Mouse (Mus musculus) testis, postnatal 10 days (tissue): Measurements from ENCODE around the gene Ripor3.
A peak's percentile ranks its signal among the peaks of the same experiment; 100 is the strongest.

Experiments
- DNase-seq: peaks from one replicate; pipeline ENCODE4 v3.0.0; 2021; ENCODE audit warnings: low spot score

Gene Ripor3

DNA sequence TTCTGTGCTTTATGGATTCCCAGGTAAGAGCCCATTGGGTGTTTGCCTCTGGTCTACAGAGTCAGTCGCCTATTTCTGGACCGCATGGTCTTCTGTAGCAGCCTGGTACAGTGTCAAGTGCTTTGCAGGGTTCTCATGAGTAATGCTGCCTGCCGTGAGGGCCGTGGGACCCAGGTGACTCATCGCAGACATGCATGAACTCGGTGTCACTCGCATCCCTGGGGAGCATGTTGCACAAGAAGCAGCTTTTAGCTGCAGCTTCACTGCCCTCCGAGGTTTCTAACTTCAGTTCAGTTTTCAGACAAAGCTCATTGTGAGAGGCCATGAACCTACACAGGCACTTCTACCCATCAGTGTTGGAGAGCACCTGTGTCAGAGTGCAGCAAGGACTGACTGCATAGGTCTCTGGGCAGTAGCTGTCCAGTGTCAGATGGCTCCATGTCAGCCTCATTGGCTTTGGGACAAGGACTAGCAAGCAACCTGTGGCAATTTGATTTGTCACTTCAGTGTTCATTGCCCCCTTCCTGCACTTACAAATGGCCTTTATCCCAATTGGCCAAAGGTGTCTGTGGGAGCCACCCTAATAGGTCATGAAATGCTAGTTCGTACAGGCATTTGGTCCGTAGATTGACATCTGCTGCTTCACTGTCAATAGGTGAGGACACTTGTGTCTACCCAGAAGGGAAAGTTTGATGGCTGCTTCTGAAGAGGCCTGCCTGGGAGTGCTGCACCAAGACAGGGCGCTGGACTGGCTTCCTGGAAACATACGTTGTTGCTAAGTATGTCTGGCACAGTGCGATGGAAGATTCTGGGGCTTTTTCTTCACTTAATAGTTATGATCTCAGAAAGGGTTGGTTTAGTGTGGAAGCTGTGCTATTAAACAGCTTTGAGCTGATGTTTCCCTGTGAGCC lies 58.9 kb downstream of the Ripor3 start:
- DNase-seq = no peak

DNA sequence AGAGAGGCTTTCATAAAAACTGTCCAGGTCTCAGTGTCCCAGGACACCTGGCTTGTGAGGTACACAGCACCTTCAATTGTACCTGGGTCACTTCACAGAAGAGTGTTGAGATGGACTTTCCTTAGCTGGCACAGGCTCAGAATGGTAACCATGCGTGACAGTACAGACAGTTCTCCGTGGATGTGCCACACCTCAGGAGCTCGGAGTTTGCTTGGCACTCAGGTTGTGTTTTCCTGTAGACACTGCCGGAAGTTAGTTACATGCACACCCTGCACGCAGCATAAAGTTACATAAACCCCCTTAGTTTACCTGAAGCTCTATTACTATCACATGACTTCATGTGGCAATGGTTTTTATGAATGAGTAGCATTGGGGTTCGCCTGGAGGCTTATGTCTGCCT lies 59.7 kb downstream of the Ripor3 start:
- DNase-seq = no peak

DNA sequence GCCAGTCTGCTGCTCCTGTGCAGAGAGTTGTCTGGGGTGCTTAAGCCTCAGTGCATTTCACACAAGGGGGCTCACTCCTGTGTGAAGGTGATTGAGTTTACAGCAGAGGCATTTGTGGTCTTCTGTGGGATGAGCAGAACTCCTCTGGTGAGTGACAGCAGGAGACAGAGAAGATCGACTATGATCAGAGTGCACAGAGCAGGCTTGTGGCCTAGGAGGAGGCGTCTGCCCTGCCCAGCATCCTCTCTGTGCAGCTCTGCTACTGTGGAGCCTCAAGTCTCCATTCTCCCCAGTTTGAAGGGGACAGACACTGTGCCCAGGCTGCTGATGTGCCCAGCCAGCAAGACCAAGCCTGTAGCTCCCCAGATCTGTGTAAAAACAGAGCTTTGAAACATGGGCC lies 60.6 kb downstream of the Ripor3 start:
- no peak for DNase-seq

DNA sequence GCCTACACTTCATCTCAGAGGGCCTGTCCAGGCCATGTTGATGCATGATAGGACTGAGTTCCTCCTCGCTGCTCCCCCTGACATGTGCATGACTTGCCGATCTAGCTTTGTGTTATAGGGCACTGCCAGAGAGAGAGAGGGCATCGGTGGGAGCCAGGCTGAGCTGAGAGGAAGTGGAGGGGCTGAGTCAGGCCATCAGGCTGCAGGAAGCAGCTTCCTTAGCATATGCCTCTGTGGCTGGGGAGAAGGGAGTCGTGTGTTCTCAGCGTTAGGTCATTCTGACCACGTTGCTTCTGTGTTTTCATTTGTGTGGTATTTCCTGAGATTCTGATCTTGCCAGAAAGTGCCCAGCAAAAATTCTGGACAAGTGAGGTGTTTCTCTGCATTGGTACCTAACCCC lies 61.2 kb downstream of the Ripor3 start:
- no peak for DNase-seq

DNA sequence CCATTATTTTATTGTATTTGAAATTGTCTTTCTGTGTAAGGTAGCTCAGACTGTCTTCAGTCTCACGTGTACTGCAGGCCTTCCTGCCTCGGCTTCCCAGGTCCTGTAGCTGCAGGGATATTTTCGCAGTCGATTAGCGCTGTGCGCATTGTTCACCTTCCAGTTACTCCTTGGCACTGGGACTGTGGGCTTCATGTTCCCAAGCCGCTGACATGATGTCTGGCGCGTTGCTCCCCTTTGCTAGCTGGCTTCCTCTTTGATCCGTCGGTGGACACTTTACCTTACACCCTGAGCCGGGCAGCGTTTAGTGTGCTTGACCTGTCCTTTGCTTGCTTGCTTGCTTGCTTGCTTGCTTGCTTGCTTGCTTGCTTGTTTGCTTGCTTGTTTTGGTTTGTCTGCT lies 61.9 kb downstream of the Ripor3 start:
- no peak for DNase-seq

DNA sequence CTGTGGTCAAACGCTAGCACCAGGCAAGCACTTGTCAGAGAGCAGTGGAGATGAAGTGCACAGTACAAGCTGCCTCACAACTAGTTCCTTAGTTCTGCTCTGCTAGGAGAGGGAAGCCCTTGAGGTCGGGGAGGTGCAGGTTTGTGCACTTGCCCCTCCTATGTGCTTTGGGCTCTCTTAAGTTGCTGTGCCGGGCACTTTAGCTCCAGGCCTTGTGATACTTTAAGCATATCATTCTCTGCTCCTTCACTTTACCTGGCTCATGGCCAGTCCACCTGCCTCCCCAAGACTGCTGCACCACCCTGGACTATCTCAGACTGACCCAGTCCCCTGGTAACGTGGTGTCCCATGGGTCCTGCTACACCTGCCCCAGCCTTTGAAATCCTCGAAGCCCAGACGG lies 62.4 kb downstream of the Ripor3 start:
- no peak for DNase-seq

DNA sequence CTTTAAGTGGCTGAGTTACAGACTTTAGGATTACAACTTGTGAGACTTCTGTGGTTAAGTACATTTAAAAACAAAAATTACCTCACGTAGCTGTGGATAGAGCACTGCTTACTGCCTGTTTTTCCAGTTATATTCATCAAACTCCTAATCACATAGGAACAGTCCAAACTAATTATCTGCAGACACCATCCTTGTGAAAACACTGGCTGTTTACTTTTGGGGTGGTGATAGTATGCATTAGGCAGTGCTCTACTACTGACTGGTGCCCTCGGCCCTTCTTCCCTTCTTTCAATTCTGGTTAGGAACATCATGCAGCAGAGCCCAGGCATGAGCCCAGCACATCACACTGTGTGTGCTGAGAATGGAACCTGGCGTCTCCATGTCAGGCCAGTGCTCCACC lies 63.2 kb downstream of the Ripor3 start:
- DNase-seq = no peak

DNA sequence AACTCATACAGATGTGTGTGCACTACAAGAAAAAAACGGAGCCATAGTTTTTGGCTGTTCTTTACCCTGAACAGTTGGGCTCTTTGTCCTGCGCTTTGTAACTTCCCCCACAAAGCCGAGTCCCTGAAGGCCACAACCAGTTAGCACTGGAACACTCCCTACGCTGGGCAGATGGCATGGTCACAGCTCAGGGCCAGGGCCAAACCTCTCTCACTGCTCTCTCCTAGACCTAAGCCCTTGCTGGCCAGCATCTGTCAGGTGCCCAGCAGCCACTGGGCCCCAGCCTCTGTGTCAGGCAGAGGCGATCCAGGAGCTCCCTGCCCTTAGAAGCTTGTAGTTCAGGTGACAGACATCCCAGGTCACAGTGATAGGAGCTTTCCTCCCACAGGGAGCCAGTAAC lies 65.0 kb downstream of the Ripor3 start:
- peak; percentile 61 for DNase-seq

DNA sequence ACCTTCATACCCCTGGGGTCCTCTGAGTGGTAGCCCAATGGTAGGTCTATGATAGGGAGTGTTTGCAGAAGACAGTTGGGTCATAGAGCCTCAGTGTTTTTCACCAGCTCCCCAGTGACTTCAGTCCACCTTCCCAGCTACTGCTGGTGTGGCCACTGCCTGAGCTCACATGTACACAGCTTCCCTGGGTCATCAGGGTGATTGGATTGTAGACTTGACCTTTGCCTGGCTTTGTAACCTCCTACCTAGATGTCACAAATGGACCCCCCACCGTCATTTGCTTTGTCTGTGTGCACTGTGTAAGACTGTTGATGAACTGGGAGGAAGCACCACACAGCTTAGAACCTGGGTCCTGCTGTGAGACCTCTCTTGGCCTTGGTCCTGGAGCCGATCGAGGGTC lies 66.2 kb downstream of the Ripor3 start:
- DNase-seq = no peak

DNA sequence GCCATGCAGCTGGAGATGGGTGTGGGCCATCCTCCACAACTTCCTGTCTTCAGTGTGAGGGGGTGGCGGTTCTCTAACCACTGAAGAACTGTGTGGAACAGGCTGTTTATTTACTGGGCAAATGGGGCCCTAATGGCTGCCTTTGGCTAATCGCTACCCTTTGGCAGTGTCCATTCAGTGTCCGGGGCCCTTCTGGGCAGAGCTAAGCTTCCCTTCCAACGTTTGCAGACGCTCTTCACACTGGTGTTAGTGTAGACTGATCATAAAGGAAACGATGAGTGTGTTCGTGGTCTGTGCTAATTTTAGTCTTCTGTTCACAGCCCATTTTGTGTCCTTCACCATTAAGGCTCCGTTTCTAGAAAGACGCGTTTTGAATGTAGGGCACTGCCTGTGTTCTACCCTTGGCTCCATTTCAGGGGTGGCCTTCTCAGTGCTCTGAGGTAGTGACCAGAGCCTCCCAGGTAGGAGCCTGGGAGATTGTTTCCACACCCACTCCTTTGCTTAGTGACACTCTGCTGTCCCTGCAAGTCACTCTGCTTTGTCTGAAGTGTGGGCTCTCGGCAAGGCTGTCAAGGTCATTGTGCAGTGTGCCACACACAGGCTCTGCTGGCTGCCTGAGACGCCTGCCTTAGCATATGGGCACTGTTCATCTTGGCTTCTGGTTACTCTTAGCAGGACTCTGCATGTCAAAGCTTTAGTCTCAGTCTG lies 67.3 kb downstream of the Ripor3 start:
- no peak for DNase-seq

DNA sequence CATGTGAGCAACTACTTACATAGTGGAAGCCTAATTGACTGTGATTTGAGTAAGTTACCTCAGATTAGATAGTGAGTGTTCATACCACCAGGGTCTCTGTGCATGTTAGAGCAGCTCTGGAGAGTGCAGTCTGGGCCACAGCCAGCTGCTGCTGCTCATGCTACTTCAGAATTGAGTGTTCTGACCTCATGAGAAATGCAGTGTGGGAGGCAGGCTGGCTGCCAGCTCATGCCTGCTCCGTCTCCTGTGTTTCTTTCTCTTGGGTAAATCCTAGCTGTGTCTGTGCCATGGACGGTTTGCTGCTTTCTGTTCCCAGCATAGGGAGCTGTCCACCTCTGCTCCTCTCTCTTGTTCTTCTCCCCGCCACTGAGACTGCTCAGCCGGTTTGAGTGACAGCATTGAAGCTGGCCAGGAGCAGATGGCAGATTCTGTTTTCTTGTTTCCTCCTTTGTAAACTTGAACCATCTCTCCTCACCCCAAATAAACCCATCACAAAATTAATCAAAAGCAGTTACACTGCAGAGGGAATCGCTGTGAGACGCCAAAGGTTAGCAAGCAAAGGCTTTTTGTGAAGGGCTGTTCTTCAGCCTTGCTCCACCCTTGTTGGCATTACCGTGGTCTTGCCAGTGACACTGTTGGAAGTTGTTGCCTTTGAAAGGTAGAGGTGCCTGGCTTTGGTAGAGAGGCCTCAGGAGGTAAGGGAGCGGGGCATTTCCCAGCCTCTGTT lies 68.1 kb downstream of the Ripor3 start:
- DNase-seq = peak; percentile 83

DNA sequence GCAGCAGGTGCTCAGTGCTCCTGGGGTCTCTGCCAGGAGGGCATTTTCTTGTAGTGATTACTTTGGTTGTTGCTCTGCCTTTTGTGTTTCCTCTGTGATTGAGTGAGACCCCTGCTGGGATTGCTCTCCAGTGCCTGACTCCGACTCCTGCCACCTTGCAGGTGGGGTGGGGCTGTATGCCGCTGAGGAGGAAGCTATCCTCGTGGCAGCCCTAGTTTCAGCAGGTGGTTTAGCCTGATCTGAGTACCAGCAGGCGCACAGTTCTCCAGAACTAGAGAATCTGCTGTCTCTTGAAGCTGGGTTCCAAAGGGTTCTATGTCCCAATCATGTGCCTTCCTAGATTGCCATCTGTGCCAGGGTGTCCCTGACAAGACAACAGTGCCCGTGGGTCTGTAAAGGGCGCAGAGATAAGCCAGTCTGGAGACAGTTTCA lies 68.7 kb downstream of the Ripor3 start:
- DNase-seq = no peak

DNA sequence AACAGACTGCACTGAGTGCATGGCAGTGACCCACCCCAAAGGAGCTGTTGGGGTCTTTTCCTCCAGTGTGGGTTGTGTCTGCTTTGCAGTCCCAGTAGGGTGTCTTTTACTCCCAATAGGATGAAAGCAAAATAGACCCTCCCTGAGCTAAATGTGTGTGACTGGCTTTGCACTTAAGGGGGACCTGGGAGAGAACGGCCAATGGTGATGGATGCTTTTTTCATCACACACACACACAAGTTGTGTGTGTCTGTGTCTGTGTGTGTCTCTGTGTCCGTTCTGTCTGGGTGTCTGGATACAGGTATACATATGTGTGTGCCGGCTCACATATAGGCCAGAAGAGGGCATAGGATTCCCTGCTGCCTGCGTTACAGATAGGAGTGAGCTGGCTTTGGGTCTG lies 69.1 kb downstream of the Ripor3 start:
- DNase-seq = no peak

DNA sequence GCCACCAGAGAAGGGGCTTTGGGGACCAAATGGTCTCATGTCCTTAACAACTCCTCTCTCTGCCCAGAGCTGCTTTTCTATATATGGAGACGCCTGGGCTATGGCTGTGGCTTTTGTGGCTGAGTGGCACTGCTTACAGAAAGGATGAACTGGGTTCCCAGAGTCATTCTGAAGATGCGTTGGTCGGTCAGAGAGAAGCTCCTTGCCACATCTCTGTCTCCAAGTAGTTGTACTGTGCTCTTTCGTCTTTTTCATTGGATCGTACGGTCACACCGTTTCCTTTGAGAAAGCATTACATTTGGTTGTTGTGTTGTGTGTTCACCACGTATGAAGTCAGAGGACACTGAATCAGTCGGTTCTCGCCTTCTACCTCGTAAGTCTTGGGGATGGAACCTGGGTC lies 69.8 kb downstream of the Ripor3 start:
- no peak for DNase-seq

DNA sequence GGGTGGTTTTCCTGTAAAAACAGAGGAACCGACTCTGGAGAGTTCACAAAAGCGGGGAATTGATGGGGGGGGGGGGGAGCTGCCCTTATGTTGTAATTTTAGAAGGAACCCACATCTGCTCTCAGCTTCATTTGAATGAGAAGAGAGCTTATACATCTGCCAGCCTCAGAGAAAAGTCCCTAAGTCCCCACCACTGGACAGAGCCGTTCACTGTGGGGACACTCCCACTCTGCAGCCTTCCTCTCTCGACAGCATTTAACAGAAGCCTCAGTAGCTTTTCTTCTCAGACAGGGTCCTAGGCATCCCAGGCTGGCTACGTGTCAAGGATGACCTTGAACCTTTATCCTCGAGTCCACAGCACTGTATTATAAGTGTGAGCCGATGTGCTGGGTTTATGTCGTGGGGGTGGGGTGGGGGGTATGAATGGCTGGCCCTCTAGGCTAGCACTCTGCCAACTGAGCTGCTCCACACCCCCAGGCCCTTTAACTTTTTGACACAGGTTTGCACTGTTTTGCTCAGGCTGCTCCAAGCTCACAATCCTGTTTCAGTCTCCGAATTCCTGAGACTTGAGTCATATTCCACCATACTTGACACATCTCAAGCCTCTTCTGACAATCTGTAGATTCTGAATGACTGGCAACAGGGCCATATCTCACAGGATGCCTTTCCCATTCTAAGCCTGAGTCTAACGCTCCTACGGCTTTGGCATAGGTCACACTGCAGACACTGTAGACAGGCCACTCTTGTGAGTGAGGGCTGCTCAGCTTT lies 70.6 kb downstream of the Ripor3 start:
- no peak for DNase-seq

DNA sequence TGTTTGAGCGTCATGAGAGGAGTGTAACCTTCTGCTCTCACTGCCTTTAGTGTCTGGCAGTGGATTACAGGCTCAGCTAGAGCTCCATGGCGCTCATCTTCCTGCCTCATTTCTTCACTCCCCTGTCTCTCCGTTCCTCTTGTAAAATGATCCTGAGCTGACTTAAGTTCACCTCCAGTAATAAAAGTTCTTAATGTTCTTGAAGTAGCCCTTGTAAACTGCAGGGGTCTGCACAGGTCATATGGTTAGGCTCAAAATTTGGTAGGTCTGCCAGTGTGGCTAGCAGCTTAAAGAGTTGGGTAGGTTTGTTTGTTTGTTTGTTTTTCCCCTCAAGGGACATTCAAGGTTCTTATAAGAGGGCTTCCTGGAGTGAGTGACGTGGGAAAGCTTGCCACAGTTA lies 71.2 kb downstream of the Ripor3 start:
- no peak for DNase-seq

DNA sequence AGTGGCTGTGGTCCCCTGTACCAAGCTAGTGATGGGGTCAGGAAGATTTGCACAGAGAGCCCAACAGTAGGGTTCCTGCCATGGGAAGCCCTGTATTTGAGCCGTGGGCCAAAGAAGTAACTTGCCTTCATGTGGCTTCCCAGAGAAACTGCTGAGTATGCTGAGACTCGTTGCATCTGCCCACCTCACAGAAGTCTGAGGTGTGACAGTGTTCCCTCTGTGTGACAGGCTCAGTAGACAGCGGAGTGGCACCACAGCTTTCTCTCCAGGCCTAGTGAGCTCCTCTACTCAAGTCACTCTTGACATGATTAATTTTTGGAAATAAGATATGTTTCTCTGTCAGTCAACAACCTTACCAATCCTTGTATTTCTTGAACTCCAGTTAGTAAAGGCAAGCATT lies 71.6 kb downstream of the Ripor3 start:
- no peak for DNase-seq

DNA sequence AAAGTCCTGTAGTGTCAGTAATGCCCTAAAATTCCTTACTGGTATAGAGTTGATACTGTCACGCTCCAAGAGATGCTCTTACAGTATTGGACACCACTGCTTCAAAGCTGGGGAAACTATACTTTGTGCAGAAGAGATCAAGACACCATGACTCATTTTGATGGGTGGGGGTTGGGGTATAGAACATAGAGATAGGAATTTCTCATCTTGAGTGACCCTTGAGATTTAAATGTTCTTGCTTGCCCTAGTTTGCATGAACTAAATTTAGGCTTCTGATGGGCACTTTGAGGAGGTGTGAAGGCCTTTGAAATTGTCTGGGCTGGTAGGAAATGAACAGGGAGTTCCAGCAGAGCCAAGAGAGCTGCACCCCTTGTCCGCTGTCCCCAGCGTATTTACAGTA lies 74.5 kb downstream of the Ripor3 start:
- DNase-seq = no peak

DNA sequence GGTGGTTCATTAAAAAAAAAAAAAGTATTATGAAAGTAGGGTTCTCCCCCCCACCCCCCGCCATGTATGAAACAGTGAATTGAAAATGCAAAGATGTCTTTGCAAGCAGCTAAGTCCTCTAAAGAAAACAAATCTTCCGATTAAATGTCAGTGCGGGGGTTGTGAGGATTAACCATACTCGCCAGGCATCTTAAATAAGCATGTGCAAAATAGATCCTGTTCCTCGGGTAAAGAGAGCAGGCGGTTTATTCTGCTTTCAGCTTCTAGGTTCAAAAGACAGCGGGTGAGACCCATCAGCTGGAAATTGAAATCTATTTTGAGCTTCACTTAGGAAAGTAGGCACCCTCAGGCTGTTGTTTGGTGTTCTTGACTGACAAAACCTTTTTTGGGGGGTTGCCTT lies 77.0 kb downstream of the Ripor3 start:
- no peak for DNase-seq

DNA sequence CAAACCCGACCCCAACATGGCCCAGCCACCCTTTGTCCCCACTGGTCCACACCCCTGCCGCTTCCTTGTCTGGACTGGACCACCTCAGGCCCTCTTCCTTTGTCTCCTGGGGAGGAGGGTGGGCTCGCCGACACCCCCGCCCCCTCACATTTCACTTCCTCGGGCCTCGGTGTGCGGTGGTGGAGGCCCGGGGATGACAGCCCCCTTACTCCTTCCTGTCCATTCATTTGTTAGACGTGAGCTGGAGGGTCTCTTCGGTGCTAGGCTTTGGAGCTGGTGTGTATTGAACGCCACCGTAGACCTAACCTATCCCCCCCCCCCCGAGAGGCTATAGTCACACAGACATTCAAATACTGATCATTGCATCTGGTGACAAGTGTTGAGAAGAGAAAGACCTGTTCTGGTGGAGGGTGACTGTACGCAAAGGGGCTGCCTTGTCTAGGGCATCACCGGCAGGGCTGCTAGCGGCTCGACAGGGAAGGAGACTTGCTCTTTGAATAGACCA lies 77.6 kb downstream of the Ripor3 start:
- no peak for DNase-seq

DNA sequence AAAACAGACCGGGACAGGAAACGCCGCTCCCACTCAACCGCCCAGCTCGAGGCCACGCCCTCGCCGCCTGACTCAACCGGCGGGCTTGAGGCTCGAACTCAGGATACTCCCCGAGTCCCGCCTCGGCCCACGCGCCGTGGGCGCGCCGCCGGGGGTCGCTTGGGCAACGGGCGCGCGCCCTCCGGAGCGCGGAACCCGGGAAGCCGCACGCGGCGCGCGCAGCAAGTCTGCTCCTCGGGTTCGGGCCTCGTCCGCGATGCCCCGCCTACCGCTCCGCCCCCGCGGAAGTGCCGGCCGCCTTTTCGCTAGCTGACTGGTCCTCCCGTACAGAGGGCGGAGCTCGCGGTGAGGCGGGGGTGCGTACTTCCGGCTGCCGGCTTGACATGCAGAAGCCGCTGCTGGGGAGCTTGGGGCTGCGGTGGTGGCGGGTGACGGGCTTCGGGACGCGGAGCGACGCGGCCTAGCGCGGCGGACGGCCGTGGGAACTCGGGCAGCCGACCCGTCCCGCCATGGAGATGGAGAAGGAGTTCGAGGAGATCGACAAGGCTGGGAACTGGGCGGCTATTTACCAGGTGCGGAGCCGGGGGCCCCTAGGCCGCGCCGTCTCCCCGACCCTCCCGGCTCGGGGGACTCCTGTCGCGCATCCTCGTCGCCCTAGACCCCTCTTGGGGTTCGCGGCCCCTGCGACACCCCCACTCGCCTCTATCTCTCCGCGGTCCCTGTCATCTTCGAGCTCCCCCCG lies 78.3 kb downstream of the Ripor3 start, which contains the start of gene Ptpn1:
TSS of gene Ptpn1 (plus strand) at position 73 of the 742 bp plus-strand sequence.
- DNase-seq = peak; percentile 99
